Mouse (Mus musculus) liver, adult 2 months (tissue): Measurements from ENCODE around the gene Srsf3. TPM values are rescaled to one million over a fixed set of nuclear protein-coding genes. Genes with fewer than 3 reads are reported as not detected.
"Not testable (repeated sequence)": the region's sequence is repeated elsewhere in the genome, so short reads cannot be mapped to it uniquely, and the experiment has no call there.

Experiments
- DNase-seq: peaks from one replicate; pipeline ENCODE4 v3.0.0-alpha.2; 2011; ENCODE audit warnings: low read depth, low spot score; ENCODE audit errors: extremely low read depth
- H3K27ac ChIP-seq: fragments of 200-500 bp; replicated peaks from 2 replicates; pipeline ENCODE4 v1.5.1; 2012; ENCODE audit warnings: low read depth, mild to moderate bottlenecking, control low read depth, inconsistent platforms, low read length; ENCODE audit not compliant: insufficient read depth
- H3K27me3 ChIP-seq: fragments of 200-500 bp; 2 replicates; pipeline ENCODE4 v1.6.1; 2012; ENCODE audit warnings: mild to moderate bottlenecking, moderate library complexity, low read length, inconsistent platforms; ENCODE audit not compliant: control insufficient read depth, insufficient read depth
- H3K36me3 ChIP-seq: fragments of 200-500 bp; 2 replicates; pipeline ENCODE4 v1.6.1; 2012; ENCODE audit warnings: low read length, inconsistent platforms; ENCODE audit not compliant: control insufficient read depth, insufficient read depth
- H3K4me1 ChIP-seq: fragments of 200-500 bp; 2 replicates; pipeline ENCODE4 v1.6.1; 2011; ENCODE audit warnings: low read length; ENCODE audit not compliant: control insufficient read depth, insufficient read depth
- H3K4me3 ChIP-seq: fragments of 200-500 bp; 2 replicates; pipeline ENCODE4 v1.5.1; 2011; ENCODE audit warnings: low read depth, mild to moderate bottlenecking, control low read depth, low read length, moderate library complexity; ENCODE audit not compliant: insufficient read depth
- H3K79me2 ChIP-seq: fragments of 200-500 bp; 2 replicates; pipeline ENCODE4 v1.6.1; 2012; ENCODE audit warnings: inconsistent platforms, mild to moderate bottlenecking, low read length, moderate library complexity; ENCODE audit not compliant: control insufficient read depth, insufficient read depth
- H3K9ac ChIP-seq: fragments of 200-500 bp; 2 replicates; pipeline ENCODE4 v1.6.1; 2012; ENCODE audit warnings: low read depth, mild to moderate bottlenecking, control low read depth, inconsistent platforms, low read length
- CTCF ChIP-seq: fragments of 200-500 bp; IDR thresholded peaks from 2 replicates; pipeline ENCODE4 v1.5.1; 2011; ENCODE audit warnings: low read depth, low read length, control low read depth
- POLR2A ChIP-seq: fragments of 200-500 bp; IDR thresholded peaks from 2 replicates; pipeline ENCODE4 v1.6.1; 2011; ENCODE audit warnings: low read length, control low read depth; ENCODE audit not compliant: insufficient read depth; ENCODE audit errors: extremely low read depth
- WGBS: fragments of 180-500 bp; shearing (Covaris S2); methylation state at CpG from one replicate; pipeline ENCODE4 v1.1.7; 2018; 5-methylcytosine and 5-hydroxymethylcytosine counted together
- polyA plus RNA-seq: library from polyadenylated mRNA; depleted of rRNA; stranded (reverse); fragments of >200 nt; gene quantifications from 2 replicates; pipeline ENCODE4 v1.2.3, GENCODE M21; 2012
- total RNA-seq: library from RNA; depleted of rRNA; stranded (reverse); fragments of >200 nt; gene quantifications from 2 replicates; pipeline ENCODE4 v1.2.3, GENCODE M21; 2014

Gene Srsf3
- total and polyA plus RNA-seq, 2 experiments: 40.1 to 47.3 TPM

- Histone ChIP-seq H3K36me3 (peaks cover 28% of the 10 kb centered on the region), H3K27me3 (no peaks in the 10 kb centered on the region), H3K4me1 (peaks cover 10% of the 10 kb centered on the region), H3K4me3 (peak overlapping the region; percentile 93), H3K27ac (no peak overlapping the region; the same call in 1 of the 2 replicates), H3K79me2 (peaks cover 23% of the 10 kb centered on the region; the same call in 1 of the 2 replicates), H3K9ac (peak overlapping the region; percentile 42; the same call in 1 of the 2 replicates)
- DNase-seq: no peak
- TF ChIP-seq POLR2A (no peak), CTCF (no peak)
Observed at GRCm38 (mm10) chr17:29034264-29034663, 1.8 kb downstream of the Srsf3 start.

- no peak overlapping the region for H3K27ac ChIP-seq
- H3K27me3 ChIP-seq: no peaks in the 10 kb centered on the region
- no peak overlapping the region for H3K9ac ChIP-seq
- TF ChIP-seq POLR2A (no peak), CTCF (no peak)
- peak; percentile 59 for DNase-seq
- peaks cover 39% of the 10 kb centered on the region for H3K36me3 ChIP-seq
- H3K4me3 ChIP-seq: no peak overlapping the region
- H3K79me2 ChIP-seq: peaks cover 23% of the 10 kb centered on the region; the same call in 1 of the 2 replicates
- H3K4me1 ChIP-seq: peaks cover 10% of the 10 kb centered on the region
Observed at GRCm38 (mm10) chr17:29035506-29035905, 3.1 kb downstream of the Srsf3 start.

- Histone ChIP-seq H3K79me2 (peaks cover 12% of the 10 kb centered on the region; the same call in 1 of the 2 replicates), H3K27me3 (no peaks in the 10 kb centered on the region), H3K9ac (no peak overlapping the region), H3K4me3 (no peak overlapping the region), H3K36me3 (peaks cover 58% of the 10 kb centered on the region), H3K27ac (no peak overlapping the region), H3K4me1 (peaks cover 8% of the 10 kb centered on the region)
- no peak for TF ChIP-seq CTCF
- TF ChIP-seq POLR2A: no peak
- WGBS: 57% methylated on average over 11 of the region's 11 CpGs
- no peak for DNase-seq
Observed at GRCm38 (mm10) chr17:29039351-29039750, 6.9 kb downstream of the Srsf3 start.

GRCm38 (mm10) chr17:29041632-29042031 lies 9.2 kb downstream of the Srsf3 start:
- WGBS: 70% methylated on average over 3 of the region's 3 CpGs
- H3K4me1 ChIP-seq: peaks cover 15% of the 10 kb centered on the region
- peaks cover 58% of the 10 kb centered on the region for H3K36me3 ChIP-seq

GRCm38 (mm10) chr17:29042569-29042968 lies 10.1 kb downstream of the Srsf3 start:
- Histone ChIP-seq H3K4me1 (peaks cover 18% of the 10 kb centered on the region), H3K36me3 (peaks cover 48% of the 10 kb centered on the region), H3K79me2 (peaks cover 3% of the 10 kb centered on the region; the same call in 1 of the 2 replicates), H3K27me3 (no peaks in the 10 kb centered on the region), H3K9ac (no peak overlapping the region), H3K4me3 (no peak overlapping the region), H3K27ac (no peak overlapping the region)
- TF ChIP-seq CTCF (no peak), POLR2A (no peak)
- no peak for DNase-seq

More at GRCm38 (mm10) chr17:29041632-29042031, 9.2 kb downstream of the Srsf3 start:
- DNase-seq, H3K27ac ChIP-seq, H3K4me3 ChIP-seq, H3K79me2 ChIP-seq, H3K27me3 ChIP-seq, H3K9ac ChIP-seq: not testable (repeated sequence)

GRCm38 (mm10) chr17:29043583-29043982 lies 11.2 kb downstream of the Srsf3 start:
- Histone ChIP-seq H3K36me3 (peaks cover 40% of the 10 kb centered on the region), H3K79me2 (no peaks in the 10 kb centered on the region), H3K4me3 (no peak overlapping the region), H3K4me1 (peaks cover 18% of the 10 kb centered on the region), H3K27ac (no peak overlapping the region), H3K27me3 (no peaks in the 10 kb centered on the region), H3K9ac (no peak overlapping the region)
- TF ChIP-seq POLR2A (no peak), CTCF (no peak)
- no peak for DNase-seq
- WGBS: 89% methylated on average over 3 of the region's 3 CpGs
